Mouse (Mus musculus) lung, postnatal 0 days (tissue): ENCODE measurements around the gene Ddb1. TPM values are rescaled to one million over a fixed set of nuclear protein-coding genes. Genes with fewer than 3 reads are reported as not detected.

Experiments
- ATAC-seq: fragments of 200-750 bp; cut with Nextera tagmentation; 2 replicates; pipeline ENCODE4 v1.8.0; 2017; ENCODE audit warnings: moderate library complexity
- DNase-seq: peaks from one replicate; pipeline ENCODE4 v3.0.0-alpha.2; 2016; ENCODE audit warnings: low spot score
- H3K27ac ChIP-seq: fragments of 300-500 bp; sonication (generic); 2 replicates; pipeline ENCODE4 v1.5.1; 2014; ENCODE audit warnings: antibody characterized with exemption, mild to moderate bottlenecking, low read length, mixed read lengths
- H3K27me3 ChIP-seq: fragments of 300-500 bp; sonication (generic); replicated peaks from 2 replicates; pipeline ENCODE4 v1.6.1; 2014; ENCODE audit warnings: low read length, mixed read lengths; ENCODE audit not compliant: insufficient read depth
- H3K36me3 ChIP-seq: fragments of 300-500 bp; sonication (generic); 2 replicates; pipeline ENCODE4 v1.6.1; 2014; ENCODE audit warnings: low read length, mixed read lengths; ENCODE audit not compliant: insufficient read depth
- H3K4me1 ChIP-seq: fragments of 300-500 bp; sonication (generic); 2 replicates; pipeline ENCODE4 v1.6.1; 2014; ENCODE audit warnings: antibody characterized with exemption, low read depth, low read length, mixed read lengths; ENCODE audit not compliant: insufficient read depth
- H3K4me2 ChIP-seq: fragments of 300-500 bp; sonication (generic); replicated peaks from 2 replicates; pipeline ENCODE4 v1.6.1; 2014; ENCODE audit warnings: low read depth, mild to moderate bottlenecking, low read length, moderate library complexity, mixed read lengths
- H3K4me3 ChIP-seq: fragments of 300-500 bp; sonication (generic); 2 replicates; pipeline ENCODE4 v1.5.1; 2014; ENCODE audit warnings: low read depth, low read length
- H3K9ac ChIP-seq: fragments of 300-500 bp; sonication (generic); replicated peaks from 2 replicates; pipeline ENCODE4 v1.6.1; 2014; ENCODE audit warnings: low read depth, mild to moderate bottlenecking
- H3K9me3 ChIP-seq: fragments of 300-500 bp; sonication (generic); 2 replicates; pipeline ENCODE4 v1.6.1; 2016; ENCODE audit warnings: low read length, mixed read lengths
- CTCF ChIP-seq: IDR thresholded peaks from 2 replicates; pipeline ENCODE4 v1.5.1; 2016; ENCODE audit warnings: antibody characterized with exemption, mild to moderate bottlenecking
- EP300 ChIP-seq: IDR thresholded peaks from 2 replicates; pipeline ENCODE4 v1.6.1; 2016; ENCODE audit warnings: antibody characterized with exemption, mild to moderate bottlenecking, control low read depth
- WGBS: fragments of 180-500 bp; shearing (Covaris S2); extraction: QIAGEN DNeasy Blood & Tissue Kit; methylation state at CpG from one replicate; pipeline ENCODE4 v1.1.7; 2014; 5-methylcytosine and 5-hydroxymethylcytosine counted together
- polyA plus RNA-seq: library from polyadenylated mRNA; unstranded; fragments of >200 nt; fragmentation: Nextera tagmentation; extraction: Ambion mirVana; gene quantifications from 2 replicates; pipeline ENCODE4 v1.2.1, GENCODE M21; 2015

Ddb1 gene
- polyA plus RNA-seq, 1 experiment from 2014 or later: 178 TPM

DNA sequence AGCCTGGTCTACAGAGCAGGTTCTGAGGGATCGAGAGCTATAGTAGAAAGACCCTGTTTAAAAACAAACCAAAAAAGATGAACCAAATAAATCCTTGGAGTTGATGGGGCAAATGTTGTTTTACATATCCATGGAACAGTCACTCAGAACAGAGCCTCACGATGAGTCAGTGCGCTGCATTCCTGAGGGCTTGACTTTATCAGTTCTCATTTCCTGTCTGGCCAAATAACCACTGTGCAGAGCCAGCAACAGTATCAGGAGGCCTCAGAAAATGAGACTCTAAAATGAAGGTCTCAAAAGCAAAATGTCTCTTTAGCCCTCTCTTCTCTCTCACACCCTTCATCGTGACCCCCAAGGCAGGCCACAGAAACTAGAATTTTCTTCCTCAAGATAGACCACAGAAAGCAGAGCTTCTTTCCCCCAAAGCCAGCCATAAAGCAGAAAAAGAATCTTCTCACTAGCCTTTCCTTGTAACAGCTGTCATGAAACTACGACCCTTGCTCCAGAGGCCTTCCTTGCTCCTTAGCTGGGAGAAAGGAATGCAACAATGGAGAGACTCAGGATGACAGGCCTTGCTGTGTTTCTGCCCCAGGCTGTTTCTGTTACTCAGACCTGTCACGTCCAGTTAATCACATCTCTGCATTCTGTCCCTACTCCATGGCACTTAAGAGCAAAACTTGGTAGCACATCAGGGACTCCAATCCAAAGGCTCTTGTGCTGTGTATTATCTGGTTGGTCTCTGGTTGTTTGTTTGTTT is 43.4 kb upstream of the Ddb1 start:
- Histone ChIP-seq H3K27ac (peak overlapping the region; percentile 83), H3K4me2 (no peak overlapping the region), H3K9me3 (no peaks in the 10 kb centered on the region), H3K9ac (no peak overlapping the region), H3K27me3 (no peaks in the 10 kb centered on the region), H3K4me3 (no peak overlapping the region), H3K4me1 (no peaks in the 10 kb centered on the region), H3K36me3 (no peaks in the 10 kb centered on the region)
- ATAC-seq (peak; percentile 85), DNase-seq (peak; percentile 79)
- 48% methylated on average over 6 of the region's 6 CpGs for WGBS
- no peak for TF ChIP-seq CTCF
- no peak for TF ChIP-seq EP300

DNA sequence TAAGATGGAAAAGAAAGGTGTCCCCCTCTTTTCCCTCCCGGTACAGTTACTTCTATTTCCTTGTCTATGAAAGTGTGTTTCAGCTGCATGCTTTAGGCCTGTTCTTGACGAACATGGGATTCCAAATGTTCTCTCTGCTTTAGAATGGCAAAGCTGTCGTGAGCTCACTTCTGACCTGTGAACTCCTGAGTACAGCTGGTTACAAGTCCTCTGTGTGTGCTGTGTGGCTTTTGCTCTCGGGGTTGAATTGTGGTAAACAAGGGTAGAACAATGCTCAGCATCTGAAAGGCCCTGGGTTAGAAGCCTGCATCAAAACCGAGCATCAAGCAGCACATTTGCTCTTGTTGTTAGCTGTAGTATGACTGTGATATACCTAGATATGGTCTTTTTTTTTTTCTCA is 42.8 kb upstream of the Ddb1 start:
- no peak overlapping the region for H3K9ac ChIP-seq
- 64% methylated on average over 5 of the region's 5 CpGs for WGBS

DNA sequence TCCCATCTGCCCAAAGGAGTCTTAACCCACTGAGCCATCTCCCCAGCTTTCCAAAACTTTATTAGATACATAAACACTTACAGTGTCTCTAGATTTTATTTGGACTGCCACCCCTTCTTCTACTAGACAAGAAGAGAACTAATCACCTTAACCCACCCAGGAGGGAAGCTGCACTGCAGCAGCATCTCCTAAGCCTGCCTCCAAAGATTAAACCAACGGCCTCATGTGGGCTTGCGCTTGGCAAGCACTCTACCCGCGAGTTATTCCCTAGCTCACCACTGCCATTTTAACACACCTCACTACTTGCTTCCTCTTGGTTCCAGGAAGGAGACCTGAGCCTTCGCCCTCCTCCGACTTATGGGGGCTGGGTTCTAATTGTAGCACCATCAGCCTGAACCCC is 40.8 kb upstream of the Ddb1 start:
- Histone ChIP-seq H3K4me2 (no peak overlapping the region), H3K9me3 (no peaks in the 10 kb centered on the region), H3K4me3 (no peak overlapping the region), H3K9ac (no peak overlapping the region), H3K27me3 (no peaks in the 10 kb centered on the region), H3K36me3 (no peaks in the 10 kb centered on the region), H3K4me1 (no peaks in the 10 kb centered on the region), H3K27ac (no peak overlapping the region)
- ATAC-seq: no peak
- DNase-seq: no peak
- WGBS: 79% methylated on average over 6 of the region's 6 CpGs
- TF ChIP-seq CTCF: no peak
- TF ChIP-seq EP300: no peak

More for the DNA sequence above, 42.8 kb upstream of the Ddb1 start:
- DNase-seq (no peak), ATAC-seq (no peak)
- no peak overlapping the region for H3K4me2 ChIP-seq
- no peak overlapping the region for H3K4me3 ChIP-seq
- H3K27me3 ChIP-seq: no peaks in the 10 kb centered on the region
- peak overlapping the region; percentile 83 for H3K27ac ChIP-seq
- no peaks in the 10 kb centered on the region for H3K4me1 ChIP-seq
- H3K36me3 ChIP-seq: no peaks in the 10 kb centered on the region
- TF ChIP-seq CTCF (no peak), EP300 (no peak)
- H3K9me3 ChIP-seq: no peaks in the 10 kb centered on the region

DNA sequence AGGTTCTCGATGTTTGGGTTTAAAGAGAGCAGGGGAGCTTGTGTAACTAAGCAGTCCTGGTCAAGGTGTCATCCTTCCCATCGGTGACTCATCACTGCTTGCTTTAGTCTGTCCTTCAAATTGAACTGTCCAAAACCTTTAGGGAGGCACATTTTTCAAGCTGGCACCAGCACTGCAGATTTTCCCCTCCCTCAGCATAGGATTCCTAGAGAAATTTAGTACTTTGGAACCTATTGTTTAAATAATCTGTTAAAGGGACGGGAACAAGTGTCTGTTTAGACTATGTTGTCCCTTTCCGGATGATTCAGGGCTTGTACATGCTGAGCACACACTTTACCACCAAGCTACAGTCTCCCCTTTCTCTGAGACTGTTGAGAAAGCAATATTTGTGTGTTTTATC is 39.9 kb upstream of the Ddb1 start:
- H3K4me2 ChIP-seq: no peak overlapping the region
- TF ChIP-seq EP300 (no peak), CTCF (no peak)
- WGBS: 47% methylated on average over 4 of the region's 4 CpGs
- H3K4me3 ChIP-seq: no peak overlapping the region
- DNase-seq: no peak
- H3K9ac ChIP-seq: no peak overlapping the region
- no peaks in the 10 kb centered on the region for H3K9me3 ChIP-seq
- no peaks in the 10 kb centered on the region for H3K27me3 ChIP-seq
- no peak overlapping the region for H3K27ac ChIP-seq
- no peaks in the 10 kb centered on the region for H3K36me3 ChIP-seq
- H3K4me1 ChIP-seq: no peaks in the 10 kb centered on the region
- ATAC-seq: no peak

DNA sequence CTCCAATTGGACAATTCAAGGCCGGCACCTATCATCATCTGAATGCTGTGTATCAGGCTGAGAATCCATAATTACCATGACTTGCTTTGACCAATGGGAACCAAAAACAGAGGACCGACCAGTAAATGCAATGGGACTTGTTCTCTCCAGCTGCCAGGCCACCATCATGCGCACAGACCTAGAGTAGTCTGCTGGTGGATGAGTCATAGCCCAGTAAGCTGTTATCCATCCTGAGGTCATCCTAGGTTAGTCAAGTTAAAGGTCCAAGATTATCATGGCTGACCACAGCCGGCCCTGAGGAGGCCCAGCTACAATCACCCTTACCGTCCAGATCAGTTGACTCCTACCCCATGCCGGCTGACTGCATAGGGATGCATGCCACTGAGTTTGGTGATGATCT is 35.5 kb upstream of the Ddb1 start:
- Histone ChIP-seq H3K9ac (no peak overlapping the region), H3K36me3 (peaks cover 6% of the 10 kb centered on the region; the same call in 1 of the 2 replicates), H3K9me3 (no peaks in the 10 kb centered on the region), H3K27me3 (no peaks in the 10 kb centered on the region), H3K4me1 (no peaks in the 10 kb centered on the region), H3K27ac (no peak overlapping the region), H3K4me3 (no peak overlapping the region), H3K4me2 (no peak overlapping the region)
- ATAC-seq (no peak), DNase-seq (no peak)
- TF ChIP-seq CTCF (no peak), EP300 (no peak)
- WGBS: 94% methylated on average over 6 of the region's 6 CpGs

DNA sequence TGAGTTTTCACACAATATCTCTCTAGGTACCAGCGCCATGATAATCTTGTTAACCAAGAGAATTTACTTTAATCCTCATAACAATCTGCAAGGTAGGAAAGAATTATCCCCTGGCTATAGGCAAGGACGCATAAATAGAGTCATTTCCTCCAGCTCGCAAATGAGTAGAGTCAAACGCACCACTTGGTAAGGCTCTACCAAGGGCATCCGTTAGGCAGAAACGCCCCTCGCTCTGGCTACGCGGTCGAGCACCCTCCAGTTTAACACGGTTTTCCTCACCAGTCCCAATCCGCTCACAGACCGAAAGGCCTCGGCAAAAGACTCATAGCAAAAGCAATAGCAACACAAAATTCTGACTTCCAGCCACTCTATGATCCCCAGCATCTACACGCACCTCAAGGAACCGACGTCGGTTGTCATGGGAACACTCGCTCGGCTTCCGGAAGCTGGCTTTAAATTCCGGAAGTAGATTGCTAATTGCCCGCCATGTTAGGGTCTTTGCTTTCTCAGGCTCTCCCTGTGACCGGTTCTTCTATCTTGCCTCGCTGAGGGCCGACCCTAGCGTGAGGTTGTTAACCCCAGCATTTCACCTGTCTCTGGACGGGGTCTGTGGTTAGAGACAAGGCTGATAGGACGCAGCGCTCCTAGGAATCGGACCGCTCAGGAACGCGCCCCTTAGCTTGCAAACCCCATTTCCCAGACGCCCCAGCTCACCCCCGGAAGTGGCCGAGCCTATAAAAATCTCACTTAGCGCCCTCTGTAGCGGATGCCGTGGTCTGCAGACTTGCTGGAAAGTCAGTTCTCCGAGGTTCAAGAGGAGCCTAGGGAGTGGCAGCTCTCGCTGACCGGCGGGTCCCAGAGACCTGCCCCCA is 28.2 kb upstream of the Ddb1 start, which contains the start of the genes Cyb561a3 and Tmem138:
TSS of gene Cyb561a3 (plus strand) at position 483 of the 872 bp plus-strand sequence.
TSS of gene Tmem138 (minus strand) at position 673 of the 872 bp plus-strand sequence.
- DNase-seq (peak; percentile 98), ATAC-seq (peak; percentile 97)
- Histone ChIP-seq H3K36me3 (peaks cover 10% of the 10 kb centered on the region), H3K27me3 (no peaks in the 10 kb centered on the region), H3K27ac (peak within 1 kb of the TSS; percentile 89), H3K9me3 (no peaks in the 10 kb centered on the region), H3K4me3 (peak within 1 kb of the TSS; percentile 50), H3K4me1 (0 out of 2 replicates have a peak, but pooled peaks cover 2% of the 10 kb centered on the region), H3K9ac (peak within 1 kb of the TSS; percentile 65), H3K4me2 (peak within 1 kb of the TSS; percentile 73)
- TF ChIP-seq EP300: peak; percentile 47
- TF ChIP-seq CTCF: peak; percentile 75
- under 1% methylated on average over 44 of the region's 44 CpGs for WGBS
